Mouse (Mus musculus): ENCODE measurements around the gene Hoxd3. TPM values are rescaled to one million over a fixed set of nuclear protein-coding genes. Genes with fewer than 3 reads are reported as not detected.

Hoxd3 gene
- total RNA-seq, 2 experiments from 2014 or later: not detected

DNA sequence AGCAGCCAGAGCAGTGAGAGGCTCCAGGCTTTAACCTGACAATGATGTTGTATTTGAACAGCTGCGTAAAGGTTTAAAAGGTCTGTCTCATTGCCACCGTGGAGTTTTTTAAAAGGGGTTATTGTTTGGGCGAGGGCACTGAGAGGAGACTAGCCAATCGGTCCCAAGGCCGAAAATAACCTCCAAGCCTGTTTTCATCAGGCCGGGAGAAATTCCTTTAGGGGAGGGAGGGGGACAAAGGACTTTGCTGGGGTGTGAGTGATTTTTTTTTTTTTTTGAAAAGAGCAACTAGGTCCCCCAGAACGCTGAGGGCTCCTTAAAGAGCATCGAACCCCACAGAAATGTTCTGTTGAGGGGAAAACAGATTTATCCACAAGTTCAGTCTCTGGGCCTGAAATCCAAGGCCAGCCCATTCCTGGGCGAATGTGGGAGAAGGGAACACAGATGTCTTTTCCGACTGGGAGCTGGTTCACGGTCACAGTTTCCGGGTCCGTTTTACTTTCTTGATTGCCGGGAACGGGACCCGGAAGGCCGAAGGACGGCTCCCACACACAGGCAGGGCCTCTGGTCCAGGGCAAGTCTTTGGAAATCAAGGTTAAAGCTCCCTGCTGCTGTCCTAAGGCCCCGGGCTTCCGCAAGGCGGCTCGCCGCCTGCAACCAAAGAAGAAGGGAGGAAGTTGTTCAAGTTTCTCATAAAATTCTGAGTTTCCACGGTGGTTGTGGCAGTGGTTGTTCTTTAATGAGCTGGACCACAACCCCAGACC lies 22.0 kb upstream of the Hoxd3 start:
- intact Hi-C loops (cut with DNase I): no loop called here
- no peak for DNase-seq (ENCODE audit: low spot score in 2 of 2)

- no peak for DNase-seq (ENCODE audit: low spot score in 2 of 2)
- intact Hi-C loops (cut with DNase I): no loop called here
Measured at GRCm38 (mm10) chr2:74690338-74690716, 21.4 kb upstream of the Hoxd3 start.

DNA sequence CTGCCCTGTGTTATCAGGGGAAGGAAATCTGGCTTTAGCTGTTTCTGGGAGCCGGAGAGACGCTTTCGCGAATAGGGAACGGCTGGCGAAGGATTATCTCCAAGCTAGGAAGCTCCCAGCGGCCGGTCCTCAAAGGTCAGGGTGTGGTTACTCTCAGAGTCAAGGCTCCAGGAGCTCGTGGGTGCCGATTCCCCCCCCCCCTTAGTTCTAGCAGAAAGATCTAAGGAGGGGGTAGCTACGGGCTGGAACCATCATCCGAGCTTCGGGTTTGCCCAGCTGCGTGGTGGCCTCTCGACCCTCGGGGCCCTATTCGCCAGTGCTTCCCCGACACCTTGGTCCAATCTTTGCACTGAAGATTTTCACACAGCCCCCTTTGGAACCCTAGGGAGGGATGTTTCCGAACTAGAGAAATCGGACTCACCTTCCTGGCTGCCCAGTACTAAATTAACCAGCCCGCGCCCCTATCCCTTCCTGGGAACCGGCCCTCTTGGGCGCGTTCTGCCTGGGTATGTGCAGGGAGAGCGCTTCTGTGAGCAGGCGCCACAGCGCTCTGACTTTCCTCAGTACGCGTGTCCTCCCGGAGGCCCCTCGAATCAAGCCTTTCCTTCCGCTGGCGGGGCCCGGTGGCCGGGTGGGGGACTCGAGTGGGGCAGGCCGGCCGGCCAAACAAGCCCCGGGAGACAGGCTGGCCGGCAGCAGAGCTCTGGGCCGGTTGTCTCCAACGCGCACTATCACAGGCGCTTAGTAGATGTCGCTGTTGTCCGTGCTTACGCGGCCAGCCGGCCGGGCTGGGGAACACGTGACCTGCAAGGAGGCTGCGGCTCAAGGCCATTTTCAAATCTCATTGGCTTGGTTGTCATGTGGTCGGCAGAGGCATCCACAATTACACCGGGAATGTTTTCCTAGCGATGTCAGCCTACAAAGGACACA lies 20.4 kb upstream of the Hoxd3 start, which contains the start of gene Hoxd10:
Gene Hoxd10 (plus strand): TSS at position 903 of the 930 bp plus-strand sequence.
- intact Hi-C loops (cut with DNase I): no loop called here

GRCm38 (mm10) chr2:74691995-74692807 lies 19.5 kb upstream of the Hoxd3 start:
- intact Hi-C loops (cut with DNase I): no loop called here
- DNase-seq (ENCODE audit: low spot score in 2 of 2): no peak

More for the DNA sequence above, 20.4 kb upstream of the Hoxd3 start, which contains the start of gene Hoxd10:
- no peak for DNase-seq (ENCODE audit: low spot score in 2 of 2)

GRCm38 (mm10) chr2:74692808-74693431 lies 18.8 kb upstream of the Hoxd3 start:
- intact Hi-C loops (cut with DNase I): no loop called here
- no peak for DNase-seq (ENCODE audit: low spot score in 2 of 2)

DNA sequence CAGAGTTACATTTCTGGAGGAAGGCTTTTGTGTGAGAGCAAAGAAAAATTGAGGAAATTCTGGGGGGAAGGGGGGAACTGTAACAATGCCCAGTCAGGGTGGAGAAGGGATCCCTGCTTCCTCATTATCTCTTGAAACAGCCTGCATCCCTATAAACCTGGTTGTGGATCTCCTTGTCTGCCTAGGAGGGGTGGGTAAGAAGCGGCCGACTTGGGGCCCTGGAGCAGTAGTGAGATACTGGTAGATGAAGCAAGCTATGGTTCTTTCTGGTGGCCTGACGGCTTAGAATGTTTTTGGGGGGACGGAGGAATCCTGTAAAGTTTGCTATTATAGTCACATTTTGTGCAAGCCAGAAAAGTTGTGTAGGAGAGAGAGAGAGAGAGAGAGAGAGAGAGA lies 18.3 kb upstream of the Hoxd3 start:
- no peak for DNase-seq (ENCODE audit: low spot score in 2 of 2)
- intact Hi-C loops (cut with DNase I): no loop called here

DNA sequence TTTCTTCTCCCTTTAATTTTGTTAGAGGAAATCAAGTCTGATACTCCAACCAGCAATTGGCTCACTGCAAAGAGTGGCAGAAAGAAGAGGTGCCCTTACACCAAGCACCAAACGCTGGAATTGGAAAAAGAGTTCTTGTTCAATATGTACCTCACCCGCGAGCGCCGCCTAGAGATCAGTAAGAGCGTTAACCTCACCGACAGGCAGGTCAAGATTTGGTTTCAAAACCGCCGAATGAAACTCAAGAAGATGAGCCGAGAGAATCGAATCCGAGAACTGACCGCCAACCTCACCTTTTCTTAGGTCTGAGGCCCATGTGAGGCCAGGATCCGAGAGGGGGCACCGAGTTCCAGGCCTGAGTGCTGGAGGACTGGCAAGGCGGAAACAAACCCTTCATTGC lies 17.7 kb upstream of the Hoxd3 start:
- no peak for DNase-seq (ENCODE audit: low spot score in 2 of 2)
- intact Hi-C loops (cut with DNase I): no loop called here

DNA sequence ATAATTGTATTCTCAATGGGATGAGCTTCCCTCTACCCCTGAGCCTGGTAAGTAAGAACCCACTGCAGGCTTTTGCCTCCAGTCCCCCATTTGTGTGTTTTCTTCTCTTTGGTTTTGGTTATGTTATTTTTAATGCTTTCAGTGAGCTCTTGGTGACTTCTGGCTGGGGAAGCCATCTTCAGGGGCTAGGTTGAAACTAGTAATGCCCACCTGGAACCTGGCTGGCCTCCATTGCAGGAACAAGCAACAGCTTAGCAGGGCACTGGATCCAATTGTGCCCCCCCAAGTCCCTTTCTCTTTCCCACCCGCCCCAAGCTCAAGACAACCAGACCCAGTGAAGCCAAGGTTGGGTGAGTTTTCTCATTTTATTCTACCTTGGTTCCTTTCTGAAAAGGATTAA lies 16.3 kb upstream of the Hoxd3 start:
- no peak for DNase-seq (ENCODE audit: low spot score in 2 of 2)
- intact Hi-C loops (cut with DNase I): no loop called here

GRCm38 (mm10) chr2:74695813-74696430 lies 15.8 kb upstream of the Hoxd3 start:
- intact Hi-C loops (cut with DNase I): no loop called here

DNA sequence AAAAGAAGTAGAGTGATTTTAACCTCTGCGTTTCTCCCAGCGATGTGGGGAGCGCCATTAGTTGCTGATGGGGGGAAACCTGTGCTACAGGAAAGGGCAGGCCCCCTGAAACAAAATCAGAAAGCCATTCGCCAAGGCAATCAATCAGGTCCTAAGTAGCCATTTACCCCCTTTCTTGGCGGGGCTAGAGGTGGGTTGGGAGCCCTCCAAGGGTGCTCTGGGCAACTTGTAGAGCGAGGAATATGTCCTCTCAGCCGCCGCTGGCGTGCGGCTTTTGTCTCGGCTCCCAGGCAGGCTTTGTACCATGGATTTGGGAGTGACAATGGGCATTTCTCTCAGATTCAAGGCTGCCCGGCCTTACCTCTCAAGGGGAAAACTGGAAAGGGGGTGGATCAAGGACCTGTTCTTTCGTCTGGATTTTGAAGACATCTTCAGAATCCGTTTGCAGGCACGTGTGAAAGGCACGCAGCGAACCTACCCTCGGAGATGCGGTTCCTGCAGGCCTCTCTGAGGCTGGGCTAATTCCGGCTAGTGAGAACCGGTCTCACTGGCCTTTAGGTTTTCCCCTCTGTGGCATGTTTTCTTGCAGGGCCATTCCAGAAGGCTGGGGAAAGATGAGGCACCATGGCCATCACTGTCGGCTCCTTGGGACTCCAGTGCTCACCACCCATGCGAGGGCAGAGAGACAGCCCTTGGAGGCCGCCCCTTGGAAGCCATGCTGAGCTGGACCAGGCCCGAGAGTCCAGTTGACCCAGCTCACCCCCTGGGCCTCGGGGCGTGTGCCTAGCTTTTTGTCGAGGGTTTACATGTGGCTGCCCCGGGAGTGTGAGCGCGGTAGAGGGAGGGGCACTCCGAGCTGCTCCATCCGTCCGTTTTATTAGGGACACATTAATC lies 15.0 kb upstream of the Hoxd3 start:
- no peak for DNase-seq (ENCODE audit: low spot score in 2 of 2)
- intact Hi-C loops (cut with DNase I): no loop called here

More at GRCm38 (mm10) chr2:74695813-74696430, 15.8 kb upstream of the Hoxd3 start:
- no peak for DNase-seq (ENCODE audit: low spot score in 2 of 2)

DNA sequence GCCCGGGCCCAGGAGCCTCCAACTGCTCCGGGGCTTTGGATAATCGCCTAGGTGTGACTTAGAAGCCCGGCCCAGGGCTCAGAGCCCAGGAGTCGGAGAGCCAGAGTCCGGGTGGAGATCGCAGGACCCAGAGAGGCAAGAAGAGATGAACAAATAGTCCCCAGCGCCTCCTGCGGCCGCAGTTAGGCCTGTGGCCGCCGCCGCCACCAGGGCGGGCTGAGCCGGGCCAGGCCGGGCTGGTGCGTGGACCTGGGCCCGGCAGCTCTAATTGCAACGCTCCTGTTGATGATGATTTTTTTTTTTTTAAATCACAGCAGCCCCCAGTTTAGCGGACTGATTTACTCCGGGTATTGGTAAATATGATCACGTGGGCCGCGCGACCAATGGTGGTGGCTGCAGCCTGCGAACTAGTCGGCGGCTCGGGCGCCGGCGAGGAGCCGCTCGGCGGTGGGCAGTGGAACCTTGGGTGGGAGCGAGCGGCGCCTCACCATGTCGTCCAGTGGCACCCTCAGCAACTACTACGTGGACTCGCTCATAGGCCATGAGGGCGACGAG lies 14.1 kb upstream of the Hoxd3 start, which contains the start of gene Hoxd9:
Gene Hoxd9 (plus strand): TSS at position 161 of the 555 bp plus-strand sequence.
- intact Hi-C loops (cut with DNase I): no loop called here
- no peak for DNase-seq (ENCODE audit: low spot score in 2 of 2)

GRCm38 (mm10) chr2:74698201-74699052 lies 13.3 kb upstream of the Hoxd3 start:
- no peak for DNase-seq (ENCODE audit: low spot score in 2 of 2)
- intact Hi-C loops (cut with DNase I): no loop called here

DNA sequence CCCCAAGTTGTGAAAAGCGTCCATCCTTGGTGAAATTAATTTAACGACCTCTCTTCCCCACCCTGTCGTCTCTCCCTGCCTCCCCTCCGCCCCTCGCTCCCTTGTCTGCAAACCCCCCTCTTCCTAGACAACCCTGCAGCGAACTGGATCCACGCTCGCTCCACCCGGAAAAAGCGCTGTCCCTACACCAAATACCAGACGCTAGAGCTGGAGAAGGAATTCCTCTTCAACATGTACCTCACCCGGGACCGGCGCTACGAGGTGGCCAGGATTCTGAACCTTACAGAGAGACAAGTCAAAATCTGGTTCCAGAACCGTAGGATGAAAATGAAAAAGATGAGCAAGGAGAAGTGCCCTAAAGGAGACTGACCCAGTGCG lies 12.7 kb upstream of the Hoxd3 start:
- DNase-seq (ENCODE audit: low spot score in 2 of 2): no peak
- intact Hi-C loops (cut with DNase I): no loop called here

GRCm38 (mm10) chr2:74699664-74700545 lies 11.8 kb upstream of the Hoxd3 start:
- intact Hi-C loops (cut with DNase I): loop anchor here (5.0 kb wide), 6 partner anchors 43 to 722 kb away; partner anchors contain the start of gene Evx2
- DNase-seq (ENCODE audit: low spot score in 2 of 2): no peak

DNA sequence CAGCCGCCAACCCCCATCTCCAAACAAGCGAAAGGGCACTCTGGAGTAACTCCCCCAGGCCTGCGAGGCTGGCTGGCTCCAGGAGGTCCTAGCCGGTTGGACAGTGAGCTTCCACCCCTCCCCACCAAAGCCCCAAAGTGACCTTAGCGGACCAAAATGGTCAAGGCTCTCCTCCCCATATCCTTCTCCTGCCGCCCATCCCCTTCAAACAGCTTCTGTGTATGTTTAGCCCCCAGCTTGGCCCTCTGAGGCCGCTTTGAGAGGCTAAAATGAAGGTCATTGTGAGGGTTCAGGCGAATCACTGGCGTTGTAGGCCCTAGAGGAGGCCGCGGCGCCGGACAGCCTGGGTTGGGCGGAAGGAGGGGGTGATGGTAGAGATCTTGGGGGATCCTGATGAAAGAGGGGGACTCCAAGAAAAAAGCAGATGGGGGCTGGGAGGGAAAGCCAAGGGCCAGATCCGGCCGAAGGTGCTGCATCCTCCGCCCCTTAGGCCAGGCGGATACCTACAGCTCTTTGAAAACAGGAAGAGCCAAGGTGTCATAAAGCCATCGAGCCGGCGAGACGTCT lies 11.1 kb upstream of the Hoxd3 start:
- DNase-seq (ENCODE audit: low spot score in 2 of 2): no peak
- intact Hi-C loops (cut with DNase I): loop anchor here (5.0 kb wide), 6 partner anchors 43 to 722 kb away; partner anchors contain the start of gene Evx2

Data from left cerebral cortex, postnatal 25 days (tissue).